Mouse (Mus musculus) cerebellum, postnatal 25 days (tissue): ENCODE data around the gene Atp5d.
A peak's percentile ranks its signal among the peaks of the same experiment; 100 is the strongest.

ENCODE experiments used
- DNase-seq, 2 experiments: peaks; one replicate each; pipeline ENCODE4 v3.0.0; 2021; ENCODE audit warnings: mixed read lengths in 2 of 2

Gene Atp5d

GRCm38 (mm10) chr10:80117736-80118135 is 20.7 kb upstream of the Atp5d start:
- DNase-seq, result peak; percentile 63 to 73

- peak; percentile 49 to 73 for DNase-seq
These were observed 19.9 kb upstream of the Atp5d start for GRCm38 (mm10) chr10:80118552-80118951.

- DNase-seq, result peak in 1 of 2 experiments; percentile 38
These were observed 18.3 kb upstream of the Atp5d start for GRCm38 (mm10) chr10:80120146-80120545.

- no peak for DNase-seq
These were observed 16.8 kb upstream of the Atp5d start for GRCm38 (mm10) chr10:80121639-80122038.

GRCm38 (mm10) chr10:80123932-80124562 is 14.4 kb upstream of the Atp5d start:
- no peak for DNase-seq

- DNase-seq, result no peak
These were observed 10.5 kb upstream of the Atp5d start for GRCm38 (mm10) chr10:80127920-80128319.

GRCm38 (mm10) chr10:80129846-80130245 is 8.6 kb upstream of the Atp5d start:
- DNase-seq, result peak; percentile 85 to 89

- DNase-seq, result peak in 1 of 2 experiments; percentile 22
These were observed 7.9 kb upstream of the Atp5d start for GRCm38 (mm10) chr10:80130403-80131031.

GRCm38 (mm10) chr10:80131316-80131951 is 7.0 kb upstream of the Atp5d start:
- DNase-seq, result peak in 1 of 2 experiments; percentile 50

- peak; percentile 45 to 50 for DNase-seq
These were observed 6.5 kb upstream of the Atp5d start for GRCm38 (mm10) chr10:80131952-80132350.

GRCm38 (mm10) chr10:80133226-80133849 is 5.1 kb upstream of the Atp5d start:
- peak; percentile 46 to 66 for DNase-seq

GRCm38 (mm10) chr10:80134421-80134820 is 4.0 kb upstream of the Atp5d start:
- peak in 1 of 2 experiments; percentile 49 for DNase-seq

GRCm38 (mm10) chr10:80135161-80135560 is 3.3 kb upstream of the Atp5d start:
- DNase-seq, result peak in 1 of 2 experiments; percentile 29

- no peak for DNase-seq
These were observed 2.8 kb upstream of the Atp5d start for GRCm38 (mm10) chr10:80135641-80136040.

GRCm38 (mm10) chr10:80136179-80136951 is 2.1 kb upstream of the Atp5d start:
- DNase-seq, result peak in 1 of 2 experiments; percentile 46

GRCm38 (mm10) chr10:80136952-80137625 is 1.3 kb upstream of the Atp5d start:
- DNase-seq, result peak; percentile 53 to 72

GRCm38 (mm10) chr10:80137626-80138552 is 543 bp upstream of the Atp5d start:
- DNase-seq, result peak; percentile 66

GRCm38 (mm10) chr10:80139439-80139775 is 975 bp downstream of the Atp5d start:
- no peak for DNase-seq

- no peak for DNase-seq
These were observed 1.7 kb downstream of the Atp5d start for GRCm38 (mm10) chr10:80139975-80140665.

- peak in 1 of 2 experiments; percentile 45 for DNase-seq
These were observed 2.2 kb downstream of the Atp5d start, which contains the start of gene Cbarp for GRCm38 (mm10) chr10:80140666-80141035. Cbarp (minus strand) TSS chr10:80140835.
